Mouse (Mus musculus): ENCODE data around the gene Arfrp1. TPM values are rescaled to one million over a fixed set of nuclear protein-coding genes. Genes with fewer than 3 reads are reported as not detected.

The Arfrp1 gene
- polyA plus RNA-seq, 2 experiments from 2014 or later, result 52.2 to 60.8 TPM

- ATAC-seq, result peak; percentile 54
These were observed 12.0 kb upstream of the Arfrp1 start for GRCm38 (mm10) chr2:181377230-181377629.

DNA sequence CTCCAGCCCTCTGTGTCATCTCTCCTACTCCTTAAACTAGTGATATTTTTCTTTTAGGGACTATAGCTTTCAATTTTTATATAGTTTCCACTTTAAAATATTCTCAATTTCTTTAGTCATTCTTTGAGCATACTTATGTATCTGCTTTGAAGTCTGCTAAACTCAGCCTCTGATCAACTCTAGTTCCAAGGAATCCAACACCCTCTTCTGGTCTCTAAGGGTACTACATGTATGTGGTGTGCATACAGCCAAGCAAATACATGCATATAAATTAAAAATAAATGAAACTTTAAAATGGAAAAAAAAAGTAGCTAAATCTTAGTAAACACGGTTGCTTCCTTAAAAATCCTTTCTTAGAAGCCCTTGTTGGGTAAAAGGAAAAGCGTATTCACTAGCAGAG is 10.6 kb upstream of the Arfrp1 start:
- peak; percentile 44 for ATAC-seq

DNA sequence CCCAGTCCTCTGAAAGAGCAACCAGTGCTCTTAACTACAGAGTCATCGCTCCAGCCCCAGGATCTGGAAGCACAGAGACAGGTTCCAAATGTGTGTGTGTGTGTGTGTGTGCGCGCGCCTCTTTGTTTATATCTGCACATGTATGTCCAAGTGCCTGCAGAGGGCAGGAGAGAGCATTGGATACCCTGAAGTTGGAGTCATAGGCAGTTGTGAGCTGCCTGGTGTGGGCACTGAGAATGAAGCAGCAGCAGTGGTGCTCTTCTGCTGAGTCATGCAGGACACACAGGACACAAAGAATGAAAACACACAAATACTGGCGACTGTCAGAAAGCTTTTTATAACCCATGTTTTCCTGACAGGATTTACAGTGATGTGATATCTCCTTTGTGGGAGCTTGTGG is 4.8 kb upstream of the Arfrp1 start:
- ATAC-seq, result no peak

GRCm38 (mm10) chr2:181365655-181366075 is 461 bp upstream of the Arfrp1 start:
- peak; percentile 20 for ATAC-seq

DNA sequence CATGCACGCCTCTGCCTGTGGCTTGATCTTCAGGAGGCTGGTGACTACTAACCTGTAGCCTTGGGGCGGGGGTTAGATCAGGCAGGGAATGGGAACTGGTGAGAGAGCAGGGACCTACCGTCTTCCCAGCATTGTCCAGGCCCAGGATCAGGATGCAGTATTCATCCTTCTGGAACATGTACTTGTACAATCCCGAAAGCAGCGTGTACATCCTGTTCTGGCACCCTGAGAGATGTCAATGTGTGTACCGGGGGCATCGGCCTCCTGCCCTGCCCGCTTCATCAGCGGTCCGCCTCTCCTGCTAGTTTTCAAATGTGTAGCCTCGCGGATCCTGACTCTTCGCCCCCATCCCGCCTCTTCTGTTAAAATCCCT is 731 bp downstream of the Arfrp1 start:
- ATAC-seq, result peak; percentile 3

DNA sequence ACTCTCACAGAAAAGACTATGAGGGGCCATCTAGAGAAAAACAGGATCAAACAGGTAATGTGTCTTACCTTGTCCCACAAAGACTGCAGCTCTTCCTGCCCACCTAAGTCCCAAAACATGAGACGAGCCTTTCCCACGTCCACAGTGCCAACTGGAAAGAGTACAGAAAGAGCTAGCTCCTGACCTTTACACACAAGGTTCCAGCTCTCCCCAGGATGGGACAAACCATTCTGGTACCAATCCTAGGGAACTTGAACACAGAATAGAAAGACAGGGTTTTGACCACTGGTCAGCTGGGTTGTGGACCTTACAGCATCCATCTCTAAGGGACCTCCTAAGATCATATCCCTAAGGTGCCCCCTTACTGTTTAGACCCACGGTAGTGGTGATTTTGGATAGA is 1.3 kb downstream of the Arfrp1 start:
- no peak for ATAC-seq

DNA sequence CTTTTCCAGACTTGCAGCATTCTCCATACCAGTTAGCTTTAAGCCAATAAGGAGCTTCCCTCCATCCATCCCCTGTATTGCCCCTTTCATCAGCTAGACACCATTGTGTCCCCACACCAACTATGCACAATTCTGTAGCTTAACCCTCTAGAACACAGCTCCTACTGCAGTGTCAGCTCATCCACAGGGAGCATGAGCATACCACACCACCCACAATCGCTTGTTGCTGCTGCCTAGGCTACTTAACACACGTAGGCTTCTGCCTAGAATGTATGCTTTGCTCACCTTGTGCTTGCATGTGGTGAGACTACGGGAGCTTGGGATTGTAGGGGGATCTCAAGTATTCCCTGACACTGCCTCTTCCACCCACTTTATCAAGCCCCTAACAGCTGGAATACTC is 8.4 kb downstream of the Arfrp1 start:
- no peak for ATAC-seq

DNA sequence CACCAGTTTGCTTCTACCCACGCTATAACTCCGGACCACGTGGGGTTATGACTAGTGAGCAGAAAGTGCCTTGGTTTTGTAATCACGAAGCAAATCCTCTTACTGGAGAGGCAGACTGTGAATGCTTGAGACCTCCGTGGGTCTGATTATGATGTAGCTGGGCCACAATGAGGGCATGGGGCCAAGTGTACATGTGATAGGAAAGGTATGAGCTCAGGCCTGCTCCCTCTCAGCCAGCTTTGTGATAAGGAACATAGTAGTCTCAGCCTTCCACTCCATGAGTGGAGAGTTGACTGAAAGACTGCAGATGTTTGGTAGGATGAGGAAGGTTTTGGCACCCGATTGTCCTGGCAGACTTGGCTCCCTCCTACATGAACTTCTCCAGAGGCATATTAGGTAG is 22.4 kb downstream of the Arfrp1 start:
- no peak for ATAC-seq

GRCm38 (mm10) chr2:181340426-181340825 is 24.8 kb downstream of the Arfrp1 start:
- no peak for ATAC-seq

DNA sequence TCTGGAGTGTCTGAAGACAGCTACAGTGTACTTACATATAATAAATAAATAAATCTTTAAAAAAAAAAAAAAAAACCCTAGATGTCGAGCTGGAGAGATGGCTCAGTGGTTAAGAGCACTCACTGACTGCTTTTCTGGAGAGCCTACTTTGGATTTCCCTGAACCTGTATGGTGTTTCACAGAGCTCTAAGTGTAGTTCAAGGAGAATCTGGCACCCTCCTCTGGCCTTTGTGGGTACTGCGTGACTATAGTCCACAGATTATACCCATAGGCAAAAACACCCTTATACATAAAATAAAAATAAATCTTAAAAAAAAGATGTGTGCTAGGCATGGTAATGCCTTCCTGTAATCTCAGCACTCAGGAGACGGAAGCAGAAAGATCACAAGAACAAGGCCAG is 31.2 kb downstream of the Arfrp1 start:
- ATAC-seq, result peak; percentile 91

DNA sequence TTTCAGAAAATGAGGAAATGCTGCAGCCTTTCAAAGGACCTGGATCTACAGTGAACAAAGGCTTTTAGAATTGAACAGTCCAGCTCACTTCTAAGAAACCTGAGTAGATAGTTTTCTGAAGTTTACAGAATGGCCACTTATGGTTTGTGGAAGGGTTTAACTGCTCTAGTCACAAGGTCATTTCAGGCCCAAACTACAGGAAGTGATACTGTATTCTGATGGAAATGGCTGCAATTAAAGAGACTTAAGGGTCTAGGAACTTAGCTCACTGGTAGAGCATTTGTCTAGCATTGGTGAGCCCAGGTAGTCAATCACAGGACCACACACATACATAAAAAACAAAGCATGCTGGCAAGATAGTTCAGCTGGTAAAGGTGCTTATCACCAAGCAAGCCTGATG is 32.7 kb downstream of the Arfrp1 start:
- ATAC-seq, result no peak

- no peak for ATAC-seq
These were observed 39.1 kb downstream of the Arfrp1 start for GRCm38 (mm10) chr2:181326098-181326497.

DNA sequence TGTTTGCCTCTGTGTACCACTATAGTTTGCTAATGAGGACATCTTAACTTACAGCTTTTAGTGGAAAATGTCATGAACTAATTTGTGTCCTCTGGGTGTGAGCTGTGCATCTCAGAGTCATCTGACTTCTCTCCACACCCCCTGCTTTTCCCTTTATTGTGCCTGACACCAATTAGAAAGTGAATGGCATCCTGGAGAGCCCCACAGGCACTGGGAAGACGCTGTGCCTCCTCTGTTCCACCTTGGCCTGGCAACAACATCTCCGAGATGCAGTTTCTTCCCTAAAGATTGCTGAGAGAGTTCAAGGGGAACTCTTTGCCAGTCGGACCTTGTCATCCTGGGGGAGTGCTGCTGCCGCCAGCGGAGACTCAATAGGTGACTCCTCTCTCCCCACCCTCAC is 43.1 kb downstream of the Arfrp1 start:
- no peak for ATAC-seq

DNA sequence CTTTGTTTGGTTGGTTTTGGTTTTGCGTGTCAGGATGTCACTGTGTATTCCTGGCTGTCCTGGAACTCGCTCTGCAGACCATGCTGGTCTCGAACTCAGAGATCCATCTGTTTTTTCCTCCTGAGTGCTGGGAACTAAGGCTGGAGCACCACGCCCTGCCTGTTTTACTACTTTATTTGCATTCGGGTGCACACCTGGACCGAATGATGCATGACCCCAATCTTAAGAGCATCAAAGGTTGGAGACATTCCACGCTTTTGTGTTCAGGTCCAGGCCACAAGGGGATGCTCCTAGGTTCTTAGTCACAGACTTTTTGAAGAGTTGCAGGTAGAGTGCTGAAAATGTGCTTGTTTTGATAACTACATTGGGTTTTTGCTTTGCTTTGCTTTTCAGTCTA is 45.1 kb downstream of the Arfrp1 start:
- ATAC-seq, result no peak

GRCm38 (mm10) chr2:181319248-181320102 is 45.7 kb downstream of the Arfrp1 start, which contains the start of gene Rtel1:
Gene Rtel1, plus strand, starts transcription at chr2:181319739.
- ATAC-seq, result peak; percentile 96

GRCm38 (mm10) chr2:181314080-181314810 is 51.0 kb downstream of the Arfrp1 start, which contains the start of gene Stmn3:
Gene Stmn3, minus strand, starts transcription at chr2:181314500.
- no peak for ATAC-seq

DNA sequence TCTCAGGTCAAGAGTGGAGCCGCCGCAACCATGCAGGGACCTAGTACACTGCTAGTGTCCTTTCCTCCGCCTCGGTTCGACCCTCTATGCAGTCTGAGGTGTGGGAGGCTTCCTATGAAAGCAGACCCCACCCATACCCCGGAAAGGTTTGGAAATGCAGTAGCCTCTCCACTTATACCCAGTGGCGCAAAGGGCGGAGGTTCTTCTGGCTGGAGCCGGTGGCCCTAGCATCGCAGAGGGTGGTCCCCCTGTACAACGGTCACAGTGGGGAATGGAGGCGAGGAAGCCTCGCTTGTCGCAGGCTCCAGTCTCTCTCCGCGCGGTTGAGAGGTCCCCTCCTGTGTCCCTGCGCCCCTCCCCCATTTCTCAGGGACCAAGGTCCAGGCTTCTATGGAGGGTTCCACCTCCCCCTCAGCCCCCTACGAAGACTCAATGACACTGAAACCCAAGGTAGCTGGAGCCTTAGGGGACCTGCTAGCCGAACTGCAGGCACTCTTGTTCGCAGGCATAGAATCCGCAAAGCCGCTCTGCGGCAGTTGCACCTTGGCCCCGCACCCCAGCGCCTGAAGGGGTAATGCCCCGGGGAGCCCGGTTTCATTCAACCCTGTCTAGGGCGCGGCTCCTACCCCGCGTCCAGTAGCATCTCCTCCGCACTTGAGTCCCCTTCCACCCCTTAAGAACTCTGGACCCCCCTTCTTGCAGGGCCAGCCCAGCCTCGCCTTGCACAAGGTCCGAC is 51.7 kb downstream of the Arfrp1 start:
- ATAC-seq, result no peak

DNA sequence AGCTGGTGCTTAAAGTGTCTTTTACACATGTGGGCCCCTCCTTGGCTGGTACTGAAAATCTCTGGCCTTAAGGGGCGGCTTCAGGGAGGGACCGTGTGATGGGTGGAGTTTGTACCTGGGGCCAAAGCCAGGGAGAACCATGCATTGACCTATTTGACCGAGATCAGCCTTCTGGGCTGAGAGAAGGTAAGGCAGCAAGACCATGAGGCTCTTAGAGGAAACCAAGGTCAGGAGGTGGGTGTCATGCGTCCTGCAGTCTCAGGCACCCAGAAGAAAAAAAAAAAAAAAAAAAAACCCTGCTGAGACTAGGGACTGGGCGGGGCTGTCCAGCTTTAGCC is 52.2 kb downstream of the Arfrp1 start:
- ATAC-seq, result no peak

GRCm38 (mm10) chr2:181312435-181312834 is 52.8 kb downstream of the Arfrp1 start:
- ATAC-seq, result no peak
